In the genomic region with DNA sequence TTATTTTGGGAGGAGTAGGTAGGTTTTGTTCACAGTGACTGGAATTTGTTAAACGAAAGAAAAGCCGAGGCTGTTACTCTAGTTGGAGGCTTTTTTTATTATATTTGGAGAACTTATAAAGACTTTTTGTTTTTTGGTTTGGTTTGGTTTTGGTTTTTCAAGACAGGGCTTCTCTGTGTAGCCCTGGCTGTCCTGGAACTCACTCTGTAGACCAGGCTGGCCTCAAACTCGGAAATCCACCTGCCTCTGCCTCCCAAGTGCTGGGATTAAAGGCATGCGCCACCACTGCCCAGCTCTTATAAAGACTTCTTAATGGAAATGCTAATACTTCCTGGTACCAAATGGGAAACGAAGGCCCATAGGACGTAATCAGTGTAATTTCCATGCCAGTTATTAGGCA, we compare ENCODE assay signal across 8 mouse cellular contexts. TPM values are rescaled to one million over a fixed set of nuclear protein-coding genes. Genes with fewer than 3 reads are reported as not detected.
A peak's percentile ranks its signal among the peaks of the same experiment; 100 is the strongest.
DNase-seq lines count a peak whose midpoint lies in the region; ATAC-seq and TF ChIP-seq lines count a peak whose summit lies in the region.
"Not testable (repeated sequence)": the region's sequence is repeated elsewhere in the genome, so short reads cannot be mapped to it uniquely, and the experiment has no call there.

No protein-coding gene starts in this region.

- not testable (repeated sequence) for TF ChIP-seq CTCF in C2C12 (IDR thresholded peaks at IDR 0.05; ENCODE audit: control insufficient read depth, insufficient read depth, insufficient read length); heart, postnatal 0 days (IDR thresholded peaks at IDR 0.05; ENCODE audit: low read depth); intestine, postnatal 0 days (IDR thresholded peaks at IDR 0.05; ENCODE audit: low read depth); lung, postnatal 0 days (IDR thresholded peaks at IDR 0.05)

- not testable (repeated sequence) for H3K27me3 ChIP-seq in C2C12 (ENCODE audit: control insufficient read depth, insufficient read depth, insufficient read length); embryonic facial prominence, embryonic 10.5 days (replicated peaks; ENCODE audit: low read depth, poor library complexity, severe bottlenecking); forebrain, embryonic 15.5 days; heart, postnatal 0 days (ENCODE audit: control insufficient read depth, insufficient read depth, low read length); intestine, postnatal 0 days (replicated peaks; ENCODE audit: control insufficient read depth, insufficient read depth, low read length); limb, embryonic 15.5 days; lung, postnatal 0 days (replicated peaks; ENCODE audit: insufficient read depth, low read length); neural tube, embryonic 12.5 days (replicated peaks)

- H3K4me3 ChIP-seq in C2C12 (ENCODE audit: insufficient read depth, poor library complexity, severe bottlenecking), result peak overlapping the region; percentile 66
- H3K4me3 ChIP-seq in embryonic facial prominence, embryonic 10.5 days, result peak overlapping the region; percentile 87
- peak overlapping the region; percentile 76 for H3K4me3 ChIP-seq in forebrain, embryonic 15.5 days
- H3K4me3 ChIP-seq in heart, postnatal 0 days (ENCODE audit: low read depth, low read length), result peak overlapping the region; percentile 85
- peak overlapping the region; percentile 93 for H3K4me3 ChIP-seq in intestine, postnatal 0 days (ENCODE audit: low read depth, low read length)
- peak overlapping the region; percentile 85 for H3K4me3 ChIP-seq in limb, embryonic 15.5 days
- H3K4me3 ChIP-seq in lung, postnatal 0 days (ENCODE audit: low read depth, low read length), result peak overlapping the region; percentile 86
- H3K4me3 ChIP-seq in neural tube, embryonic 12.5 days, result peak overlapping the region; percentile 72

- 20% methylated on average over 6 of the region's 6 CpGs for WGBS in embryonic facial prominence, embryonic 10.5 days
- 5% methylated on average over 6 of the region's 6 CpGs for WGBS in forebrain, embryonic 15.5 days
- 8% methylated on average over 6 of the region's 6 CpGs for WGBS in heart, postnatal 0 days
- WGBS in intestine, postnatal 0 days, result 4% methylated on average over 6 of the region's 6 CpGs
- 12% methylated on average over 6 of the region's 6 CpGs for WGBS in limb, embryonic 15.5 days
- WGBS in lung, postnatal 0 days, result 4% methylated on average over 6 of the region's 6 CpGs
- WGBS in neural tube, embryonic 12.5 days, result 16% methylated on average over 6 of the region's 6 CpGs

- not testable (repeated sequence) for H3K9me3 ChIP-seq in embryonic facial prominence, embryonic 10.5 days; forebrain, embryonic 15.5 days; heart, postnatal 0 days (replicated peaks; ENCODE audit: control insufficient read depth, low read length); intestine, postnatal 0 days (ENCODE audit: control insufficient read depth); limb, embryonic 15.5 days; lung, postnatal 0 days (ENCODE audit: low read length); neural tube, embryonic 12.5 days

- peaks cover 19% of the 10 kb centered on the region for H3K79me3 ChIP-seq in C2C12 (ENCODE audit: low read depth)

- ATAC-seq in forebrain, embryonic 15.5 days (replicated peaks); heart, postnatal 0 days (ENCODE audit: insufficient read depth, low read depth); intestine, postnatal 0 days; limb, embryonic 15.5 days (ENCODE audit: insufficient number of reproducible peaks, low FRiP score, low TSS enrichment, low read depth); lung, postnatal 0 days; neural tube, embryonic 12.5 days (ENCODE audit: low FRiP score, low read depth): not testable (repeated sequence)

- H3K79me2 ChIP-seq in C2C12 (ENCODE audit: control insufficient read depth, insufficient read depth), result peaks cover 62% of the 10 kb centered on the region

- peak overlapping the region; percentile 31; the same call in 1 of the 2 replicates for H3K9ac ChIP-seq in forebrain, embryonic 15.5 days (replicated peaks)
- H3K9ac ChIP-seq in heart, postnatal 0 days (replicated peaks; ENCODE audit: low read depth, low read length), result peak overlapping the region; percentile 62
- peak overlapping the region; percentile 58 for H3K9ac ChIP-seq in intestine, postnatal 0 days (ENCODE audit: low read depth, low read length)
- H3K9ac ChIP-seq in limb, embryonic 15.5 days, result peak overlapping the region; percentile 17; the same call in 1 of the 2 replicates
- H3K9ac ChIP-seq in lung, postnatal 0 days (replicated peaks; ENCODE audit: low read depth), result not testable (repeated sequence)
- H3K9ac ChIP-seq in neural tube, embryonic 12.5 days, result peak overlapping the region; percentile 30; the same call in 1 of the 2 replicates

- H3K36me3 ChIP-seq in C2C12 (ENCODE audit: control insufficient read depth, insufficient read depth); forebrain, embryonic 15.5 days; heart, postnatal 0 days (replicated peaks; ENCODE audit: control insufficient read depth, insufficient read depth, low read length); intestine, postnatal 0 days (ENCODE audit: control insufficient read depth, insufficient read depth); limb, embryonic 15.5 days; lung, postnatal 0 days (ENCODE audit: insufficient read depth, low read length); neural tube, embryonic 12.5 days: not testable (repeated sequence)
- H3K36me3 ChIP-seq in embryonic facial prominence, embryonic 10.5 days (replicated peaks), result peaks cover 27% of the 10 kb centered on the region

- not testable (repeated sequence) for TF ChIP-seq EP300 in heart, postnatal 0 days (IDR thresholded peaks at IDR 0.05; ENCODE audit: low read depth); lung, postnatal 0 days (IDR thresholded peaks at IDR 0.05)

- not testable (repeated sequence) for DNase-seq in embryonic facial prominence, embryonic 10.5 days (ENCODE audit: low spot score); heart, postnatal 0 days (ENCODE audit: low spot score); lung, postnatal 0 days (ENCODE audit: low spot score)

- peak overlapping the region; percentile 84 for H3K4me2 ChIP-seq in forebrain, embryonic 15.5 days (replicated peaks)
- peak overlapping the region; percentile 94 for H3K4me2 ChIP-seq in heart, postnatal 0 days (ENCODE audit: low read depth, low read length)
- peak overlapping the region; percentile 79 for H3K4me2 ChIP-seq in intestine, postnatal 0 days (replicated peaks; ENCODE audit: low read depth)
- H3K4me2 ChIP-seq in limb, embryonic 15.5 days, result peak overlapping the region; percentile 74
- H3K4me2 ChIP-seq in lung, postnatal 0 days (replicated peaks; ENCODE audit: low read depth, low read length), result peak overlapping the region; percentile 87
- H3K4me2 ChIP-seq in neural tube, embryonic 12.5 days (replicated peaks), result peak overlapping the region; percentile 81

- H3K27ac ChIP-seq in embryonic facial prominence, embryonic 10.5 days (replicated peaks), result peak overlapping the region; percentile 91
- H3K27ac ChIP-seq in forebrain, embryonic 15.5 days (replicated peaks), result 0 out of 2 replicates have a peak overlapping the region, but pooled peaks have one; percentile 12
- peak overlapping the region; percentile 53 for H3K27ac ChIP-seq in heart, postnatal 0 days (ENCODE audit: low read depth)
- H3K27ac ChIP-seq in intestine, postnatal 0 days (ENCODE audit: low read depth, low read length); limb, embryonic 15.5 days; lung, postnatal 0 days (ENCODE audit: low read length); neural tube, embryonic 12.5 days: not testable (repeated sequence)

- peaks cover 34% of the 10 kb centered on the region for H3K4me1 ChIP-seq in embryonic facial prominence, embryonic 10.5 days
- peaks cover 31% of the 10 kb centered on the region for H3K4me1 ChIP-seq in forebrain, embryonic 15.5 days
- H3K4me1 ChIP-seq in heart, postnatal 0 days (ENCODE audit: control insufficient read depth, insufficient read depth); intestine, postnatal 0 days (replicated peaks; ENCODE audit: control insufficient read depth, insufficient read depth, low read length); lung, postnatal 0 days (ENCODE audit: insufficient read depth, low read depth, low read length): not testable (repeated sequence)
- H3K4me1 ChIP-seq in limb, embryonic 15.5 days, result peaks cover 20% of the 10 kb centered on the region
- H3K4me1 ChIP-seq in neural tube, embryonic 12.5 days, result peaks cover 23% of the 10 kb centered on the region

- H3ac ChIP-seq in C2C12 (ENCODE audit: control insufficient read depth, insufficient read length, low read depth), result peak overlapping the region; percentile 64

RNA-seq across cellular contexts. Expression of gene Oip5, which starts 0.7 kb away (rescaled TPM):
- polyA plus RNA-seq in C2C12 (2012; fragmentation: generic; extraction: Trizol), result 9.0 TPM
- 40.9 and 42.5 TPM in 2 replicates for polyA plus RNA-seq in embryonic facial prominence, embryonic 10.5 days (2016; fragmentation: Nextera tagmentation; extraction: Ambion mirVana)
- polyA plus RNA-seq in forebrain, embryonic 15.5 days (2015; fragmentation: Nextera tagmentation; extraction: Ambion mirVana), result 13.2 and 14.3 TPM in 2 replicates
- 0.88 and 12.2 TPM in 2 replicates for total RNA-seq in heart, postnatal 0 days (2014; rRNA removed; ENCODE audit: low replicate concordance)
- 6.1 and 7.0 TPM in 2 replicates for polyA plus RNA-seq in heart, postnatal 0 days (2015; fragmentation: Nextera tagmentation; extraction: Ambion mirVana)
- 6.6 and 6.7 TPM in 2 replicates for polyA plus RNA-seq in intestine, postnatal 0 days (2015; fragmentation: Nextera tagmentation; extraction: Ambion mirVana)
- 16.6 and 18.1 TPM in 2 replicates for polyA plus RNA-seq in limb, embryonic 15.5 days (2015; fragmentation: Nextera tagmentation; extraction: Ambion mirVana)
- 2.8 and 3.0 TPM in 2 replicates for polyA plus RNA-seq in lung, postnatal 0 days (2015; fragmentation: Nextera tagmentation; extraction: Ambion mirVana)
- 19.4 and 19.9 TPM in 2 replicates for polyA plus RNA-seq in neural tube, embryonic 12.5 days (2016; fragmentation: Nextera tagmentation; extraction: Ambion mirVana)

RNA-seq across cellular contexts. Expression of gene Nusap1, which starts 0.9 kb away (rescaled TPM):
- polyA plus RNA-seq in C2C12 (2012; fragmentation: generic; extraction: Trizol), result 6.5 TPM
- polyA plus RNA-seq in embryonic facial prominence, embryonic 10.5 days (2016; fragmentation: Nextera tagmentation; extraction: Ambion mirVana), result 74.6 and 76.1 TPM in 2 replicates
- 36.8 and 40.8 TPM in 2 replicates for polyA plus RNA-seq in forebrain, embryonic 15.5 days (2015; fragmentation: Nextera tagmentation; extraction: Ambion mirVana)
- total RNA-seq in heart, postnatal 0 days (2014; rRNA removed; ENCODE audit: low replicate concordance), result 25.0 and 26.8 TPM in 2 replicates
- polyA plus RNA-seq in heart, postnatal 0 days (2015; fragmentation: Nextera tagmentation; extraction: Ambion mirVana), result 13.5 and 14.2 TPM in 2 replicates
- 15.6 and 18.7 TPM in 2 replicates for polyA plus RNA-seq in intestine, postnatal 0 days (2015; fragmentation: Nextera tagmentation; extraction: Ambion mirVana)
- polyA plus RNA-seq in limb, embryonic 15.5 days (2015; fragmentation: Nextera tagmentation; extraction: Ambion mirVana), result 60.3 and 60.4 TPM in 2 replicates
- 3.9 and 5.7 TPM in 2 replicates for polyA plus RNA-seq in lung, postnatal 0 days (2015; fragmentation: Nextera tagmentation; extraction: Ambion mirVana)
- 54.9 and 55.5 TPM in 2 replicates for polyA plus RNA-seq in neural tube, embryonic 12.5 days (2016; fragmentation: Nextera tagmentation; extraction: Ambion mirVana)

RNA-seq across cellular contexts. Expression of gene Ndufaf1, which starts 43.6 kb away (rescaled TPM):
- polyA plus RNA-seq in C2C12 (2012; fragmentation: generic; extraction: Trizol), result 13.2 TPM
- polyA plus RNA-seq in embryonic facial prominence, embryonic 10.5 days (2016; fragmentation: Nextera tagmentation; extraction: Ambion mirVana), result 49.7 and 49.8 TPM in 2 replicates
- 36.0 and 36.4 TPM in 2 replicates for polyA plus RNA-seq in forebrain, embryonic 15.5 days (2015; fragmentation: Nextera tagmentation; extraction: Ambion mirVana)
- total RNA-seq in heart, postnatal 0 days (2014; rRNA removed; ENCODE audit: low replicate concordance), result 28.4 and 37.9 TPM in 2 replicates
- polyA plus RNA-seq in heart, postnatal 0 days (2015; fragmentation: Nextera tagmentation; extraction: Ambion mirVana), result 79.9 and 83.3 TPM in 2 replicates
- polyA plus RNA-seq in intestine, postnatal 0 days (2015; fragmentation: Nextera tagmentation; extraction: Ambion mirVana), result 24.3 and 26.6 TPM in 2 replicates
- 44.1 and 45.2 TPM in 2 replicates for polyA plus RNA-seq in limb, embryonic 15.5 days (2015; fragmentation: Nextera tagmentation; extraction: Ambion mirVana)
- 22.8 and 23.3 TPM in 2 replicates for polyA plus RNA-seq in lung, postnatal 0 days (2015; fragmentation: Nextera tagmentation; extraction: Ambion mirVana)
- polyA plus RNA-seq in neural tube, embryonic 12.5 days (2016; fragmentation: Nextera tagmentation; extraction: Ambion mirVana), result 37.1 and 39.0 TPM in 2 replicates

RNA-seq across cellular contexts. Expression of gene Rtf1, which starts 55.9 kb away (rescaled TPM):
- 9.5 TPM for polyA plus RNA-seq in C2C12 (2012; fragmentation: generic; extraction: Trizol)
- polyA plus RNA-seq in embryonic facial prominence, embryonic 10.5 days (2016; fragmentation: Nextera tagmentation; extraction: Ambion mirVana), result 61.1 and 63.7 TPM in 2 replicates
- polyA plus RNA-seq in forebrain, embryonic 15.5 days (2015; fragmentation: Nextera tagmentation; extraction: Ambion mirVana), result 73.7 and 80.4 TPM in 2 replicates
- total RNA-seq in heart, postnatal 0 days (2014; rRNA removed; ENCODE audit: low replicate concordance), result 7.9 and 10.2 TPM in 2 replicates
- polyA plus RNA-seq in heart, postnatal 0 days (2015; fragmentation: Nextera tagmentation; extraction: Ambion mirVana), result 24.3 and 25.6 TPM in 2 replicates
- 29.4 and 32.1 TPM in 2 replicates for polyA plus RNA-seq in intestine, postnatal 0 days (2015; fragmentation: Nextera tagmentation; extraction: Ambion mirVana)
- 44.9 and 46.8 TPM in 2 replicates for polyA plus RNA-seq in limb, embryonic 15.5 days (2015; fragmentation: Nextera tagmentation; extraction: Ambion mirVana)
- 39.2 and 40.0 TPM in 2 replicates for polyA plus RNA-seq in lung, postnatal 0 days (2015; fragmentation: Nextera tagmentation; extraction: Ambion mirVana)
- 70.9 and 76.2 TPM in 2 replicates for polyA plus RNA-seq in neural tube, embryonic 12.5 days (2016; fragmentation: Nextera tagmentation; extraction: Ambion mirVana)
